17 mouse cellular contexts compared by ENCODE assay signal in genomic region chr15:78424507-78424906, GRCm38 (mm10). TPM values are rescaled to one million over a fixed set of nuclear protein-coding genes. Genes with fewer than 3 reads are reported as not detected.
A peak's percentile ranks its signal among the peaks of the same experiment; 100 is the strongest.
DNase-seq lines count a peak whose midpoint lies in the region; ATAC-seq and TF ChIP-seq lines count a peak whose summit lies in the region.
"Had no signal": no experiment of that assay in that cellular context is flagged by ENCODE, and none has a peak within 500 bp of the region (broad histone marks: within the 10 kb centered on the region; RNA-seq: fewer than 3 reads in every experiment).

No protein-coding gene starts in this region.

- H3K9ac ChIP-seq in liver, embryonic 14.5 days (replicated peaks), result no peak overlapping the region
- H3K9ac ChIP-seq: embryonic facial prominence, embryonic 12.5 days; intestine, embryonic 15.5 days; limb, embryonic 15.5 days had no signal

- peak; percentile 13 for DNase-seq in cerebellum, adult 9-10 months
- no peak for DNase-seq in cerebellum, postnatal 25 days
- peak; percentile 45 for DNase-seq in brain, adult 2 months (ENCODE audit: low read depth, low spot score)
- DNase-seq in liver, embryonic 14.5 days (ENCODE audit: low read depth in 3 of 3, low spot score in 3 of 3), result no peak
- no peak for DNase-seq in heart, adult 11 months
- no peak for DNase-seq in heart, embryonic 10.5 days (ENCODE audit: low spot score)
- DNase-seq: heart, postnatal 4 days; right cerebral cortex, postnatal 4 days; thymus, postnatal 36 days had no signal

- no peak overlapping the region for H3K4me2 ChIP-seq in liver, embryonic 14.5 days (ENCODE audit: low read depth)
- no peak overlapping the region for H3K4me2 ChIP-seq in myocyte (ENCODE audit: low read depth)
- H3K4me2 ChIP-seq: embryonic facial prominence, embryonic 12.5 days; heart, embryonic 11.5 days; intestine, embryonic 15.5 days; limb, embryonic 15.5 days had no signal

- no peak for TF ChIP-seq POLR2A in myocyte (IDR thresholded peaks at IDR 0.05; ENCODE audit: insufficient read length, low read depth)

- peaks cover 0 to 10% of the 10 kb centered on the region in 2 experiments; a peak in 2 of 4 replicates for H3K4me1 ChIP-seq in liver, embryonic 14.5 days (replicated peaks; ENCODE audit: control insufficient read depth in 2 of 2, insufficient read depth in 2 of 2, low read length in 1 of 2)
- H3K4me1 ChIP-seq in heart, embryonic 10.5 days, result peaks cover 23% of the 10 kb centered on the region

- H3ac ChIP-seq in myocyte (ENCODE audit: control insufficient read depth, insufficient read length), result no peak overlapping the region

- H3K4me3 ChIP-seq in liver, embryonic 14.5 days (ENCODE audit: insufficient read depth in 1 of 2, low read depth in 2 of 2, low read length in 2 of 2), result no peak overlapping the region
- H3K4me3 ChIP-seq in myocyte, result no peak overlapping the region
- H3K4me3 ChIP-seq in heart, embryonic 10.5 days, result no peak overlapping the region
- H3K4me3 ChIP-seq: embryonic facial prominence, embryonic 12.5 days; forebrain, embryonic 10.5 days; intestine, embryonic 15.5 days; limb, embryonic 15.5 days; midbrain, embryonic 10.5 days had no signal

- H3K36me3 ChIP-seq in liver, embryonic 14.5 days (replicated peaks; ENCODE audit: control insufficient read depth, insufficient read depth, low read depth), result no peaks in the 10 kb centered on the region
- H3K36me3 ChIP-seq in myocyte (ENCODE audit: control insufficient read depth, insufficient read depth), result no peaks in the 10 kb centered on the region
- H3K36me3 ChIP-seq in heart, embryonic 10.5 days, result no peaks in the 10 kb centered on the region
- H3K36me3 ChIP-seq: embryonic facial prominence, embryonic 12.5 days; forebrain, embryonic 10.5 days; intestine, embryonic 15.5 days; limb, embryonic 15.5 days; midbrain, embryonic 10.5 days had no signal

- peaks cover 38% of the 10 kb centered on the region for H3K27me3 ChIP-seq in liver, embryonic 14.5 days (ENCODE audit: control insufficient read depth, insufficient read depth, low read length)
- peaks cover 25% of the 10 kb centered on the region for H3K27me3 ChIP-seq in myocyte (ENCODE audit: control insufficient read depth, insufficient read depth, insufficient read length)
- H3K27me3 ChIP-seq in heart, embryonic 10.5 days (ENCODE audit: insufficient read depth, poor library complexity, severe bottlenecking), result peaks cover 46% of the 10 kb centered on the region
- H3K27me3 ChIP-seq: embryonic facial prominence, embryonic 12.5 days had no signal

- WGBS in liver, embryonic 14.5 days (ENCODE audit: insufficient replicate concordance), result 15% methylated on average over 11 of the region's 11 CpGs
- WGBS in heart, embryonic 10.5 days, result 13% methylated on average over 11 of the region's 11 CpGs

- H3K9me3 ChIP-seq in liver, embryonic 14.5 days (ENCODE audit: control insufficient read depth, low read length), result no peaks in the 10 kb centered on the region
- H3K9me3 ChIP-seq in heart, embryonic 10.5 days, result no peaks in the 10 kb centered on the region
- H3K9me3 ChIP-seq: embryonic facial prominence, embryonic 12.5 days; forebrain, embryonic 10.5 days; intestine, embryonic 15.5 days; limb, embryonic 15.5 days; midbrain, embryonic 10.5 days had no signal

- ATAC-seq in liver, embryonic 14.5 days (ENCODE audit: insufficient read depth), result peak; percentile 29; the same call in 1 of the 2 replicates
- ATAC-seq in CD4-positive, CD25-positive, alpha-beta regulatory T cell, adult 4 months, result no peak
- ATAC-seq: intestine, embryonic 15.5 days had no signal

- peaks cover 7% of the 10 kb centered on the region for H3K79me2 ChIP-seq in myocyte (ENCODE audit: control insufficient read depth, insufficient read depth)

- no peak overlapping the region for H3K27ac ChIP-seq in liver, embryonic 14.5 days
- no peak overlapping the region for H3K27ac ChIP-seq in heart, embryonic 10.5 days
- H3K27ac ChIP-seq: embryonic facial prominence, embryonic 12.5 days; forebrain, embryonic 10.5 days; intestine, embryonic 15.5 days; limb, embryonic 15.5 days; midbrain, embryonic 10.5 days had no signal

- no peak for TF ChIP-seq EP300 in liver, embryonic 14.5 days (IDR thresholded peaks at IDR 0.05; ENCODE audit: low read depth)

- TF ChIP-seq CTCF in liver, embryonic 14.5 days (IDR thresholded peaks at IDR 0.05; ENCODE audit: low read depth), result no peak

TF ChIP-seq in myocyte, 11 proteins besides CTCF, POLR2A, EP300 and RAD21:
- no peak for TF ChIP-seq TCF12 (IDR thresholded peaks at IDR 0.05; ENCODE audit: insufficient read depth, poor library complexity, severe bottlenecking)
- TF ChIP-seq REST (IDR thresholded peaks at IDR 0.05; ENCODE audit: insufficient read depth, insufficient read length), result no peak
- no peak for TF ChIP-seq POLR2AphosphoS2 (IDR thresholded peaks at IDR 0.05; ENCODE audit: insufficient read length, low read depth)
- no peak for TF ChIP-seq MAX (IDR thresholded peaks at IDR 0.05; ENCODE audit: low read depth)
- TF ChIP-seq MYOG (IDR thresholded peaks at IDR 0.05; ENCODE audit: control insufficient read depth in 1 of 3, insufficient read depth in 1 of 3, insufficient read length in 2 of 3, low read depth in 2 of 3), result no peak
- no peak for TF ChIP-seq E2F4 (IDR thresholded peaks at IDR 0.05; ENCODE audit: insufficient read depth)
- TF ChIP-seq CEBPB (IDR thresholded peaks at IDR 0.05; ENCODE audit: insufficient read depth, poor library complexity, severe bottlenecking), result 0 out of 2 replicates have a peak, but pooled peaks have one; percentile 5
- TF ChIP-seq MYOD1 (IDR thresholded peaks at IDR 0.05; ENCODE audit: control insufficient read depth in 1 of 3, insufficient read length in 2 of 3, low read depth in 2 of 3), result no peak
- no peak for TF ChIP-seq TCF3 (IDR thresholded peaks at IDR 0.05; ENCODE audit: insufficient read length, low read depth)

RNA-seq across cellular contexts. Expression of gene Kctd17, which starts 3.9 kb away (rescaled TPM):
- polyA plus RNA-seq in liver, embryonic 14.5 days (2012; rRNA removed), result 7.1 and 8.7 TPM in 2 replicates
- 3.0 and 3.3 TPM in 2 replicates for polyA plus RNA-seq in liver, embryonic 14.5 days (2014; fragmentation: Nextera tagmentation; extraction: Ambion mirVana)
- 161 TPM for polyA plus RNA-seq in myocyte (2012; fragmentation: generic; extraction: Trizol)
- polyA plus RNA-seq in heart, embryonic 10.5 days (2016; fragmentation: Nextera tagmentation; extraction: Ambion mirVana), result 23.0 and 30.3 TPM in 2 replicates
- polyA plus RNA-seq in CD4-positive, CD25-positive, alpha-beta regulatory T cell, adult 4 months (2017; shearing (Covaris generic)), result 1 to 10 TPM; 5.1 to 5.5 TPM

RNA-seq across cellular contexts. Expression of gene Mpst, which starts 18.3 kb away (rescaled TPM):
- polyA plus RNA-seq in liver, embryonic 14.5 days (2012; rRNA removed), result 90.7 and 101 TPM in 2 replicates
- polyA plus RNA-seq in liver, embryonic 14.5 days (2014; fragmentation: Nextera tagmentation; extraction: Ambion mirVana), result 6.0 and 6.8 TPM in 2 replicates
- 77.1 TPM for polyA plus RNA-seq in myocyte (2012; fragmentation: generic; extraction: Trizol)
- 0.75 and 1.4 TPM in 2 replicates for polyA plus RNA-seq in heart, embryonic 10.5 days (2016; fragmentation: Nextera tagmentation; extraction: Ambion mirVana)
- 1 to 10 TPM; 1.2 to 5.7 TPM for polyA plus RNA-seq in CD4-positive, CD25-positive, alpha-beta regulatory T cell, adult 4 months (2017; shearing (Covaris generic))

RNA-seq across cellular contexts. Expression of gene Tst, which starts 18.8 kb away (rescaled TPM):
- 90.5 and 90.6 TPM in 2 replicates for polyA plus RNA-seq in liver, embryonic 14.5 days (2012; rRNA removed)
- 168 and 179 TPM in 2 replicates for polyA plus RNA-seq in liver, embryonic 14.5 days (2014; fragmentation: Nextera tagmentation; extraction: Ambion mirVana)
- polyA plus RNA-seq in myocyte (2012; fragmentation: generic; extraction: Trizol), result 9.8 TPM
- polyA plus RNA-seq in heart, embryonic 10.5 days (2016; fragmentation: Nextera tagmentation; extraction: Ambion mirVana), result 9.5 and 25.6 TPM in 2 replicates
- polyA plus RNA-seq in CD4-positive, CD25-positive, alpha-beta regulatory T cell, adult 4 months (2017; shearing (Covaris generic)), result 1 to 10 TPM; 1.6 to 2.8 TPM

RNA-seq across cellular contexts. Expression of gene Tex33, which starts 28.8 kb away (rescaled TPM):
- polyA plus RNA-seq in liver, embryonic 14.5 days (2012; rRNA removed), result 0.08 TPM in 1 of 2 replicates, not detected in the other
- not detected in 2 replicates for polyA plus RNA-seq in liver, embryonic 14.5 days (2014; fragmentation: Nextera tagmentation; extraction: Ambion mirVana)
- polyA plus RNA-seq in myocyte (2012; fragmentation: generic; extraction: Trizol), result not detected
- not detected in 2 replicates for polyA plus RNA-seq in heart, embryonic 10.5 days (2016; fragmentation: Nextera tagmentation; extraction: Ambion mirVana)
- polyA plus RNA-seq in CD4-positive, CD25-positive, alpha-beta regulatory T cell, adult 4 months (2017; shearing (Covaris generic)), result not detected
- polyA plus RNA-seq: embryonic facial prominence, embryonic 12.5 days; forebrain, embryonic 10.5 days; heart, embryonic 11.5 days; intestine, embryonic 15.5 days; limb, embryonic 15.5 days; midbrain, embryonic 10.5 days had no signal

RNA-seq across cellular contexts. Expression of gene Tmprss6, which starts 43.9 kb away (rescaled TPM):
- 11.9 and 14.4 TPM in 2 replicates for polyA plus RNA-seq in liver, embryonic 14.5 days (2012; rRNA removed)
- polyA plus RNA-seq in liver, embryonic 14.5 days (2014; fragmentation: Nextera tagmentation; extraction: Ambion mirVana), result 9.8 and 10.7 TPM in 2 replicates
- polyA plus RNA-seq in myocyte (2012; fragmentation: generic; extraction: Trizol), result 0.08 TPM
- polyA plus RNA-seq in heart, embryonic 10.5 days (2016; fragmentation: Nextera tagmentation; extraction: Ambion mirVana), result 0.06 and 1.7 TPM in 2 replicates
- not detected for polyA plus RNA-seq in CD4-positive, CD25-positive, alpha-beta regulatory T cell, adult 4 months (2017; shearing (Covaris generic))

Comparison
In these comparisons a context has a peak if more than half of its experiments do, and no peak if none do; other contexts are left out.
1. DNase-seq: peak in cerebellum, adult 9-10 months (single experiment) and brain, adult 2 months (single experiment); none in cerebellum, postnatal 25 days (0 of 2), liver, embryonic 14.5 days (0 of 3), heart, adult 11 months (single experiment) and heart, embryonic 10.5 days (single experiment).